Mouse (Mus musculus): ENCODE data around the gene 4933427D14Rik. TPM values are rescaled to one million over a fixed set of nuclear protein-coding genes. Genes with fewer than 3 reads are reported as not detected.

Gene 4933427D14Rik
- polyA plus RNA-seq, 2 experiments from 2014 or later, result 18.5 to 19.6 TPM

DNA sequence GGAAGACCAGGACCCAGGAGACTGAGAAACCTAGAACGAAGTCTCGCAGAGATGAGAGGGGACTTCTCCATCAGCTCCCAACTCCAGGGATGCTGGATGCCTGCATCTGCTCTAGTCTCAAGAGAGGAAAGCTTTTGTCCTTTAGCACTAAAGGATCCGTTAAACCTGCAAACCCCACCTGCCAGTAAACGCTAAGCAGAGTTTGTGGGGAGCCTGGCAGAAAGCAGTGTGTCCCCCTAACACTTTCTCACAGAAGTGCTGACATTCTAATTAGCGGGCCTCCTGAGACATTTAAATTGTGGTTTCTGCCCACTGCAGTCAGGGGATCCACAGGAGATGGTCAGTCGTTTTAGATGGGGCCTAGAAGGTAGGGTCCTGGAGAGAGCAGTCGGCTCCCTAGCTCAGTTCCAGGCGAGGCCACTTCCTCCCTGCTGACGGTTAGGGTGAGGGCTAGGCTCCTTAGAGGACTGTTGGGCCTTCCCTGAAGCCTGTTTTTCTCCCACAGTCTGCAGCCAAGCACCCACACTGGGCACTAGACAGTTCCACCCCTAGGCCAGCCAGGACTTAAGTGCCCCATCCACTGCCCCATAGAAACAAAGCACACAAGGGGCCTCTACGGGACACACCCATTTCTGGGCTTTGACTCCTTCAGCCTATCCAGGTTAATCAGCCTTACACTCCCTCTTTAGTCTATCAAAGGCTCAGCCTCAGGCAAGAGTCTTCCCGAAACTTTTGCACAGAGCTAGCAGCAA, 70.9 kb downstream of the 4933427D14Rik start:
- no peak for ATAC-seq

DNA sequence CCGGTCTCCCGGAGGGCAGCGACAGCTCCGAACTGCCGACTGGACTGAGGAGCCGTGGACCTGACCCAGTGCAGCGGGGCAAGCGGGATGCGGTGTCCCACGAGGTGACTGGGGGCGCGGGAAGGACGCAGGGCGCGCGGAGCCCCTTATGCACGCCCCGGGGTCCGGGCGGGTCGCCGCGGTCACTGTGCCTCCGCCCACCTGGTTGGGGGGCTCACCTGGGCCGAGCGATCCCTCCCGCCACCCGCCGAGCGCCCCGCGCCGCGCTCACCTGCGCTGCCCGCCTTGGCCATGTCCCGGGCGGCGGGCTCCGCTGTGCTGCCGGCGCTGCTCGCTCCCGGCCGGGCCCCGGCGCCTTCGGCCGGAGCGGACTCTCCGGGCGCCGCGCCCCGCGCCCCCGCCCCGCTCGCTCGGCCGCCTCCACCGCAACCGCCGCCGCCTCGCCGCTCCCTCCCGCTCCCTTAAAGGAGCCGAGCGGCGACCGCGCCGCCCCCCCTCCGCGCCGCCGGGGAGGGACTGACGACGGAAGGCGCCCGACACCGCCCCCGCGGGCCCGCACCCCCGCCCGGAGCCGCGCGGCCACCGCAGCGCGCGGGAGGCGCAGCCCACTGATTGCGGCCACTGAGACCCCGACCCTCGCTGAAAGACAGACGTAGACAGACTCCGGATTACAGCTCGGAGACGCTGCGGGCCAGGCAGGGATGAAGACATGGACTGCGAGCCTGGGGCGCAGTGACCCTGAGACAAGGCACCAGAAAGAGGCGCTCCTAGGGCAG, 71.7 kb downstream of the 4933427D14Rik start, which contains the start of gene Pitpnm3:
TSS of gene Pitpnm3 (minus strand) at position 396 of the 776 bp plus-strand sequence.
- no peak for ATAC-seq

DNA sequence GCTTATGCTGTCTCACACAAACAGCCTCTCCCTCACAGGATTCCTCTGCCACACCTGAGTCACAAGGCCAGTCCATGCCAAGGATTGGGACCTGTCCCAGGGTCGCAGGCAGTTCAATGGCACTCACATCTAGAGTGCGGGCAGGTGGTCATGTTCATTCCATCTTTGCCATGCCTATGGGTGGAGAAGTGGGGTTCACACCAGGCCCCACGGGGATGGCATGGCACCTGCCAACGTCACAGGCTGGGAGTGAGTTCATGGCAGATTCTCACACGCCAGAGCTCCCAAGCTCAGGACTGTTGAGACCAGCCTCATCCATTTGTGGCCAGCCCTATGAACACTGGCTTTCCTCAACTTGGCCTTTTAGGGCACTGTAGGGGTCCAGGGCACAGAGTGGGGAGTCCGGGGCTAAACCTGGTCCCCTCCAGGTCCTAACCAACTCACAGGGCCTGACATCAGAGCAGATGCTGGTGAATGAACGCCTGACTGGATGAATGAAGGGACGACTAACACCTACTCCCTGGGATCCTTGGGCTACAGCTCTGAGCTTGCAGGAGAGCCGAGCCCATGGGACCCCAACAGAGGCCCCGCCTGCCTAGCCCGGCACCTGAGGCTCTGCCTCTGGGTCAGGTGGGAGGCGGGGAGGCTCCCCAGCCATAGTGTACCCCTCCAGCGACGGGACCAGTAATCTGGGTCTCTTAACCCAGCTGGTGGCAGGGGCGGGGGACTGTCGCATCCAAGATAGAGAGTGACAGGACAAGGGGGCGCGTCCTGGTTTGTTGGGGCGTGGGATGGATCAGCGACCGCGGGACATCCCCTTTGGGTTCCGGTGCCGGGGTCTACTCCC, 72.5 kb downstream of the 4933427D14Rik start:
- no peak for ATAC-seq

DNA sequence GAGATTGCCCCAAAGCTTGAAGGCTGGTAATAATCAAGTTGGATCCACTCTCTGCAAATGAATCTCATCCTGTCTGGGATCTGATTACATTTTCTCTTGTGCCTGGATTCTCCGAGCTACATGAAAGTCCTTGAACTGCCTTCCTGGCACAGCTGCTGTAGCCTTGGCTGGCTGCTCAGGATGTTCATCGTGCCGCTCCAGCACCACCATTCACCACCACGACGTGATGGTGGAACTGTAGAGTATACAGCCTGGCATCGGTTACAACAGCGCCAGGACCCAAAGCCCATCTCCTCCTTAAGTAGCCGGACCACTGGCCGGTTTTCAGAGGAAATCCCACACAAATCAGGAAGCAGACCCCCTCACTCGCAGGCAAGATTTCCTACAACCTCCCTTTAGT, 74.2 kb downstream of the 4933427D14Rik start:
- no peak for ATAC-seq

DNA sequence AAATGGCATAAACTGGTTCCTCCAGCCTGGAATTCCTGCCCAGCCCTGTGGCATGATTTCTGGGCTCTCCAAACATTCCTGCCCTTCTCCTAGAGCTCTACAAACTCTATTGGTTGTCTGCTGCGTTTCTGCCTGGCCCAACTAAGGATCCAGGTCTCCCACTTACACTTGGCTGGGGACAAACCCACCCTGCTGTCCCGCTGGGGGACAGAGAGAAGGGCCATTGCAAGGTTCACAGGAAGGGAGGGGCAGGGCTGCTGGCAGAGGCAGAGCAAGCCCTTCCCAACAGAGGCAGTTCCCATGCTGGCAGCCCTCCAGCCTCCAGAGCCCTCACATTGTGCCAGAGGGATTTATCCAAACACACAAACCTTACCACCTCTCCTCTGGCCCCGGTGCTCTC, 75.0 kb downstream of the 4933427D14Rik start:
- ATAC-seq, result no peak

DNA sequence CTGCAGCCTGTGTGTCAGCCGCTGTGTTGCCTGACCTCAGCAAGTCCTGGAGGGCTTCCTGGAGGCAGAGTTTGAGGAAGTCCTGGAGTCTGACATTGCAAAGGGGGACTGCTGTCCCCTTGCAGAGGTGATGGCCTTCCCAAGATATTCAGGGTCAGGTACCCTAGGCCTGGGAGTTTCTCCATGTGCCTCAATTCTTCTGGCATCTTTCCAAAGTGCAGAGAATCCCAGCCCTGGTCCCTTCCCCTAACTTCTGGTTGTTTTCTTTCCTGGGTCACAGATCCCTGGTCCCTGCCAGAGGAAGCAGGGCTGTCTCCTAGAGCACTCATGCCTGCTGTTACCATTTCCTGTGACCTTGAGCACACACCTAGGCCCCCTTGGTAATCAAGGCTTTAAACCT, 75.6 kb downstream of the 4933427D14Rik start:
- no peak for ATAC-seq

DNA sequence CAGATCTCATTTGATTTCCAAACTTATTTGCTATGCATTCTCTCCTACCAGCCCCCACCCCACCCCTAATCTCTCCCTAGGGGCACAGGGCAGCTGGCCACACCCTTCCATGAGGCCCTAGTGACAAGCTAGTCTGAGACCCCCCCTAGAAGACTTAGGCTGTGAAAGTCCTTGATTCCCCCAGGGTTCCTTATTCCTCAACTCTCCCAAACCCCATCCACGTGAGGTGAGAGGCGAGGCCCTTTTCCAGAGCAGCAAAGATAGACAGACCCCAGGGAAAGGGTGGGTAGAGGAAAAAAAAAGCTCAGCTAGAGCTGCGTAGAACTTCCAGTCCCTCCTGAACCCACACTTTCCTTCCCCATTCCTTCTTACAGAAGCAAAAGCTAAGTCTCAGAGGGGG, 76.4 kb downstream of the 4933427D14Rik start:
- ATAC-seq, result no peak

DNA sequence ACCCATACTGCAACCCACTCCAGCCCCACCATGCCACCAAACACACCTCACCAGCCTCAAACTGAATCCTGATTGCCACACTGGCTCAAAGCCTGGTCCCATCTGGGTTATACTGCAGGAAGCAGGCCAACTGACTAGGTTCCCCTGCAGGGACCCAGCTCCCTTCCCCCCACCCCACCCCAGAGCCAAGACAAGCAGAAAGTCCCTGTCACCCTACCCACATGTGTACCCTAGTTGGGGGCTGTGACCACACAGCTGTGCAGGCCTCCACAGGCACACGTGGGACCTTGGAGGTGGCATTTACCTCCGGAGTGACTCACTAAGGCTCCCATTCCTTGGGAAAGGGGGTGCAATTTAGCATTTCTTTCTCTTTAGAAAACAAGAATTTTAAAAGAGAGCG, 76.8 kb downstream of the 4933427D14Rik start:
- ATAC-seq, result no peak

DNA sequence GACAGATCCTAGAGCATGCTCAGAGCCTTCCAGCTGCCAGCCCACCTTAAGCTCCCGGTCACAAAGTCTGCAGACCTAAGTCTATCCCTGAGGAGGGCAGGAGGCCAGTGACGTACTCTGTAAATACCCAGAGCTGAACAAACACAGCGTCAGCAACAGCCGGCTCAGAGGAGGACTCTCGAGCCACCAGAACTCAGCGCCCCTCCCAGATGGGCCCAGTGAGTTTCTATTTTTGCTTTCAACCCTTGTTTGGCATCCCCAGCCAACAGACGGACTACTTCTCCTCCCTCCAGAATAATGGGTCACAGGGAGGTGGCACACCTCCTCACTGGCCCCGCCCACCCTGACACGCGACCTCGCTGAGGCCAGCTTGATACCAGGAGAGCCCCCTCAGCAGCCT, 77.2 kb downstream of the 4933427D14Rik start:
- ATAC-seq, result no peak

DNA sequence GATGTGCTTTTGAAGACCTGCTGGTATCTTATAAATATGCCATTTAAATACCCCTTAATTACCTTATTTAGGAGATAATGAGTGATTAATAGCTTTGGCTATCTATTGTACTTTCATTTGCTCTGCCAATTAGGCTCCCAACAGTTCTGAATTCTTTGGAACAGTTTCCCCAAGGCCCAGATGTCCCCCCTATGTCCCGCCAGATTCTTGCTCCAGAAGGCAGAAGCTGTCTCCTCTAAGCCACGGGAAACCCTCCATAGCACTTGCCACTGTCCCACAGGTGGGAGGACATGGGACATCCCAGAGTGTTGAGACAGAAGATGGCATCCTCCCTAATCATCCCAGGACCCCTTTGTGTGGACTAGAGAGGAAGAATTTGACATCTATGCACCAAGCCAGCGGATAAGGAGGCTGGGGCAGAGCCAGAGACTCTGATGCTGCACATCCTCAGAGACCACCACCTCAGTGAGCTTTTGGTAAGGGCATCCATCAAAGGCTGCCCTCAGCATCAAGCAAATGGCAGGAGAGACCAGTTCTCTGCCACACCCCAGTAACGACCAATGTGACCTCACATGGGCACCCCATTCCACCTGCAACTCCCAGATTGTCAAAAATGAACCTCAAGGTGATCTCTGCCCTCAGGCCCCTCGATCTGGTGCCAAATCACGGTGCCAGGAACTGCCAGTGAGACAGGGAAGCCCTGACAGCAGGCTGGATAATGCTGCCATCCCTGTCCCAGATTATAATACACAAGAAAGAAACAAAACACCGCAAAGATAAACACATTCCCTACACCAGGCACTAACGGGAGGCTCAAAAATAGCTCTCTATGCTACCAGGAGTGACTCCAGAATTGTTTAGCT, 78.0 kb downstream of the 4933427D14Rik start:
- no peak for ATAC-seq

DNA sequence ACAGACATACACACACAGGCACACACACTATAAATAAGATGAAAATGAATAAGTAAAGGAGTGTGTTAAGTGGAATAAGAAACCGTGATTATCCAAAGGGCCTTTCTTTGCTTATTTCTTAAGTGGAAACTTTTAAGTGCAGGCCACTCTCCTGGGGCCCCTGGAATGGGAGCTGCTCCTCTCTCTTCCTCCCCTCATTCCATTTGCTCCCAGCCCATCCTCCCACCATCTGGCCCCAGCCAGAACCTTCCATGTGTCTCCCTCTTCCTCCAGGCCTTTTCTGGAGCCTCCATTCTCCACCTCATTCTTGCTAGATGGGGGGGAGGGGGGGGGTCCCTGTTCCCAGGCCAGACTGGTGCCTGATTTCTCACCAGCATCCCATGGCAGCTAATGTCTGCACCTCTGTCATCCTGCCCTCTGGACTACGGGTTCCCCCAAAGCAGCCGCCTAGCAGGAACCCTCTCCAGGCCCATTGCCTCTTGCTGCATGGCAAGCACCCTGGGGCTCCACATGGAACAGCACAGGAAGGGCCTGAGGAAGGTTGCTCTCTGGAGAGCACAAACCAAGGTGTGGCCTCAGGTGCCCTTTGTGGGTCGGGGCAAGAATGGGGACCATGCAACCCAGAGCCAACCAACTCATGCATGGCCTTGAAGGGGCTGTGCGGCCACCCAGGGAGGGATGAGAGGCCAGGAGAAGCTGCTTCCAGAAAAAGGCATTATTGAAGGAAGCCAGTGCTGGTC, 79.6 kb downstream of the 4933427D14Rik start:
- no peak for ATAC-seq

DNA sequence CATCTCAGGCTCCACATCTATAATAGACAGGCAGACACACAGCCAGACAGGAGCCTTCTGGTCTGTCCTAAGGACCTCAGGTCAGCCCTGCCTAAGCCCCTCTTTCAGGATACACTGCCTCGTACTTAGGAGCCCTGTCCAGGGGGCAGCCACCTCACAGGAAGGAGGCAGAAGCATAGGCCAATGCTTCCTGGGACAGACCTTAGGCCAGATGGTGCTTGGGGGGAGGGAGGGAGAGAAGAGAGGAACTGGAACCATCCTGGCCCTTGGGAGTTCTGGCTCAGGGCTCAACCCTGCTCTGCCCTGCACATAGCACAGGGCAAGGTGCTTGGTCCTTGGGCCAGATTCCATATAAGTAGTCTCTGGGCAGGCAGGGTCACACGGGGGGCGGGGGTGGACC, 81.5 kb downstream of the 4933427D14Rik start:
- no peak for ATAC-seq

DNA sequence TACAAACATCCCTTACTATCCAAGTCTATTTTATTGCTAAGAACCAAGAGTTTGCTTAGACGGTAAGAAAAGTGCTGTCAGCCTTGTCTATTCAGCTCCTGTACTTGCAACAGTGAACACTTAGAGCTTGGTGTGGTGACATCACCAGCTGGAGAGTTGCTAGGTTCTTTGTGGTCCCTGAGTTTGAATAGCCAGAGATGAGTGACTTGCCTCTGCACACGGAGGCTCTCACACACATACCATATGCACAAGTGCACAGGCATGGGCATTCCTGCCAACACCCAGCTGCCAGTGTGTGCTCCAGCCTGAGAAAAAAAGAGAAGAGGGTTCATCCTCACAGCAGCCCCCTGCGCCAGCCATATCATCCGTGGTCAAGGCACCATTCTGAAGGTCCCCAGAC, 83.7 kb downstream of the 4933427D14Rik start:
- no peak for ATAC-seq

DNA sequence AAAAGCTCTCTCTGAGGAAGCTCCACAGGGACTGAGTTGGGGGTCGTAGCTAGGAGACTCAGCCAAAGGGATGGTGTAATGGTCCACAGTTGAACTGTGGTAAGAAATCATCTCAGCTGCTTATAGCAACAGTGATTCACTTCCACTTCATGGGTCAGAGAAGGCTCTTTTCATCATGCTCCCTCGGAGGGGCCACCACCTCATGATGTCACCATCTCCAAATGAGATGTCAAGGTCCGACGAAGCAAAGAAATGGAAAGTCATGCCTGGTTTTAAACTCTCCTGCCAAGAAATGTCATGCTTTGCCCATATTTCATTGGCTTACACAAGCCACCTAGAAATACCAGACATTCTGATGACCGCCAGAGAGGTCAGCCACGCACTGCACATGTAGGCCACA, 86.9 kb downstream of the 4933427D14Rik start:
- no peak for ATAC-seq

DNA sequence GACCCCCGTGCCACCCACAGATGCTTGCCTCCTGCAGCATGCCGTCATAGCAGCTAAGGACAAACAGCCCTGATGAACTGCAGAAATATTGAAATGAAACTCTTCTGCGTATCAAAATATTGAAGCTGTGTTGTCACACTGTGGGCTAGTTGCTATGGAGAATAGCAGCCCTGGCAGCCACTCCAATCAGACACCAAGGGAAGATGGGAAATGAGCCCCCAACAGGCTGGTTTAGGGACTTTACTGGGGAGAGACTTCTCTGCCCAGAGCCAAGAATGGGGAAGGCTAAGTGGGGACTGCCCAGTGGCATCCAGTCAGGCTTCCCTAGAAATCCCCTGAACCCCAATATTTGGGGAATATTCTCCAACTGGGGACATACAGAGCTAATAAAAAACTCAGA, 88.6 kb downstream of the 4933427D14Rik start:
- no peak for ATAC-seq

DNA sequence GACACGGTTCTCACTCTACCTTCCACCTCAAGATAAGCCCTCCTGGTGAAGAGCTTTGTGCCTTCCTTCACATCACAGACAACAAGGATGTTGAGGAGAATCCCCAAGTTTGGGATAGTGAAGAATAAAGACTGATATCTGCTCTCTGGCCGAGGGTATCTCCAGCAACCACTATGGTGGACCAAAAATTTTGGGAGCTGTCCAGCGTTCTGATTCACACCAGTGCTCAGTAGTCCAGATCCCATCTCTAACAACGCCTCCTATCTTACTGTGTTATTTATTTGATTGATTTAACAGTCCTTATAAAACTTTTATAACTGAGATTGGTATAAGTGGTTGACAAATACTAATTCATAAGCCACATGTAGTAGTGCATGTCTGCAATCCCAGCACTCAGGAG, 94.0 kb downstream of the 4933427D14Rik start:
- no peak for ATAC-seq

DNA sequence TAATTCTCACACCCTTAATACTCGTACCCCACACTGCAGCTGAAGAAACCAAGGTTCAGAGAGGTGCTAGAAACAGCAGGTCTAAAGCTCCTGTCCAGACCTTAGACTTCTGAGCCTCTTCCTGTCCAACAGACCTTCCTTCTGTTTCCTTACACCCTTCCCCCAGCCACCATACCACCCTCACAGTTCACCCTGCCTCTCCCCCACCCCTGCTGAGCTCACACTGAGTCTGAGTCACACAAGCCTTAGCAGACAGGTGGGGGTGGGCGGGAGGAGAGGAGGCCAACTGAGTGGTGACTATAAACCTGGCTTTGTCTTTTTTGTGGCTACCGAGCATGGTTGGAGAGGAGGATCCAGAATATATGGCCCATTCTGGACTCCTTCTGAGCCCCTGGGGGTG, 96.5 kb downstream of the 4933427D14Rik start:
- no peak for ATAC-seq

DNA sequence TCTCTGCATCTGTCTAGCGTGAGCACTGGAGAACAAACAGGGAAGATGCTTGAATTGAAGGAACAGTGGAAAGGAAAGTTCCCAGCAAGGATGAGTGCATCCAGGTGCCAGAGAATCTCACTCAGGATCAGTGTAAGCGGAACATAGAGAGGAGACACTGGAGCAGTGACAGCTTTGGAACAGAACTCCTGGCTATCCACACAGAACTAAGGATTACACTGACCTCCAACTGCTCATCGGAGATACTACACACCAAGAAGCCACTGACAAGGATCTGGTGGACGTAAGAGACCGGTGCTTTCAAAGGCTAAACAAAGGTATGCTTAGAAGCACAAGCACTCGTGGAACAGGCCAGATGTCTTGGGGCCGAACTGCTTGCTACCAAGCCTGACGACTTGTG, 103.0 kb downstream of the 4933427D14Rik start:
- no peak for ATAC-seq

Data from activated CD4-positive, CD25-positive, alpha-beta regulatory T cell, adult 4 months (primary cell).